Mouse (Mus musculus) lung, postnatal 0 days (tissue): Measurements from ENCODE around the gene Map3k4. TPM values are rescaled to one million over a fixed set of nuclear protein-coding genes. Genes with fewer than 3 reads are reported as not detected.

ENCODE experiments used
- ATAC-seq: fragments of 200-750 bp; cut with Nextera tagmentation; 2 replicates; pipeline ENCODE4 v1.8.0; 2017; ENCODE audit warnings: moderate library complexity
- DNase-seq: peaks from one replicate; pipeline ENCODE4 v3.0.0-alpha.2; 2016; ENCODE audit warnings: low spot score
- H3K27ac ChIP-seq: fragments of 300-500 bp; sonication (generic); 2 replicates; pipeline ENCODE4 v1.5.1; 2014; ENCODE audit warnings: antibody characterized with exemption, mild to moderate bottlenecking, low read length, mixed read lengths
- H3K27me3 ChIP-seq: fragments of 300-500 bp; sonication (generic); replicated peaks from 2 replicates; pipeline ENCODE4 v1.6.1; 2014; ENCODE audit warnings: low read length, mixed read lengths; ENCODE audit not compliant: insufficient read depth
- H3K36me3 ChIP-seq: fragments of 300-500 bp; sonication (generic); 2 replicates; pipeline ENCODE4 v1.6.1; 2014; ENCODE audit warnings: low read length, mixed read lengths; ENCODE audit not compliant: insufficient read depth
- H3K4me1 ChIP-seq: fragments of 300-500 bp; sonication (generic); 2 replicates; pipeline ENCODE4 v1.6.1; 2014; ENCODE audit warnings: antibody characterized with exemption, low read depth, low read length, mixed read lengths; ENCODE audit not compliant: insufficient read depth
- H3K4me2 ChIP-seq: fragments of 300-500 bp; sonication (generic); replicated peaks from 2 replicates; pipeline ENCODE4 v1.6.1; 2014; ENCODE audit warnings: low read depth, mild to moderate bottlenecking, low read length, moderate library complexity, mixed read lengths
- H3K4me3 ChIP-seq: fragments of 300-500 bp; sonication (generic); 2 replicates; pipeline ENCODE4 v1.5.1; 2014; ENCODE audit warnings: low read depth, low read length
- H3K9ac ChIP-seq: fragments of 300-500 bp; sonication (generic); replicated peaks from 2 replicates; pipeline ENCODE4 v1.6.1; 2014; ENCODE audit warnings: low read depth, mild to moderate bottlenecking
- H3K9me3 ChIP-seq: fragments of 300-500 bp; sonication (generic); 2 replicates; pipeline ENCODE4 v1.6.1; 2016; ENCODE audit warnings: low read length, mixed read lengths
- CTCF ChIP-seq: IDR thresholded peaks from 2 replicates; pipeline ENCODE4 v1.5.1; 2016; ENCODE audit warnings: antibody characterized with exemption, mild to moderate bottlenecking
- EP300 ChIP-seq: IDR thresholded peaks from 2 replicates; pipeline ENCODE4 v1.6.1; 2016; ENCODE audit warnings: antibody characterized with exemption, mild to moderate bottlenecking, control low read depth
- WGBS: fragments of 180-500 bp; shearing (Covaris S2); extraction: QIAGEN DNeasy Blood & Tissue Kit; methylation state at CpG from one replicate; pipeline ENCODE4 v1.1.7; 2014; 5-methylcytosine and 5-hydroxymethylcytosine counted together
- polyA plus RNA-seq: library from polyadenylated mRNA; unstranded; fragments of >200 nt; fragmentation: Nextera tagmentation; extraction: Ambion mirVana; gene quantifications from 2 replicates; pipeline ENCODE4 v1.2.1, GENCODE M21; 2015

Gene Map3k4
- 32.5 and 35.4 TPM in 2 replicates for polyA plus RNA-seq

DNA sequence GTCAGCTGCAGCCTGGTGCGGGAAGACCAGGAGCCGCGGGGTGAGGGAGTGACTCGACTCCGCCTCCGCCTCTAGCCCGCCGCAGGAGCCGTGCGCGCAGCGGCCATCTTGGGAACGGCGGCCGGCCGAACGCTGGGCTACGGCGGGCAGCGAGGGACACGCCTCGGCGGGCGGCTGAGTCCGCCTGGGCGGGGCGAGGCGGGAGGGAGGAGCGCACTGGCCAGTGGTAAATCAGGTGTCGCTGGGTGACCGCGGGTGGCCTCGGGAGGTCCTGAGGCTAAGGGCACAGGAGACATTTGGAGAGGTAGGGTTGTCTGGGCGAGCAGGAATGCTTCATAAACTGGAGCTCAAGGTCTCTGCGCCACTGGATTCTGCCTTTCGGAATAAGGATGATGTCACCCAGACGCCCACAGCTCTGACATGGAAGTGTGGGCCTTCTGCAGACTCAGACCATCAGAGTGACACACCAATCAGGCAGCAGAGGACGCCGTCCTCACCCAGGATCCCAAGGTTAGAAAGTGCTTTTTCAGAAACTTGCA is at the start of gene Map3k4:
TSS of gene Map3k4 (minus strand) at position 134 of the 539 bp plus-strand sequence.
- WGBS: 0% methylated on average over 18 of the region's 39 CpGs
- H3K9ac ChIP-seq: peak within 1 kb of the TSS; percentile 73

DNA sequence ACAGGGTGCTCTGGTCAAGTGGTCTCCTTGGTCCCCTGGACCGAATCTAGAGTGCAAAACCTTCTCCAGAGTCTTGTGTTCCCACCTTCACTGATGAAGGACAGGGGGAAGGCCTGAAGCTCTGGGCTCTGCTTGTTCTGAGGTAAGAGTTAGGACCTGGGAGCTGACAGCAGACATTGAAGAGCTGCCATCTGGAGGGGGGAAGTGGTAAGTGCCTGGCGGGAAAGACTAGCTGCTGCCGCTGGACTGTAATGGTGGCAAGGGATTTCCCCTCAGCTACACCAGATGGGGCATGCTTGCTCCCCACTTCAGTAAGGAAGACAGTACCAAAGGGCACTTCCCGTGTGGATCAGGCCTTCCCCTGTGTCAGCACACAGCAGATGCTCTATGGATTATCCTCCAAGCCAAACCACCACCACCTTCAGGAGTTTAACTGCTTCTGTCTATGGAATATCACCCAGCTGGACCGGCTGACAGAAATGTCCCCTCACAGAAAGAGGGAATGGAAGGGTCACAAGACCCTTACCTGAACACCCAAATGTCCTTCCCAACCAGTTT is 48.9 kb upstream of the Map3k4 start:
- H3K9ac ChIP-seq: no peak overlapping the region
- peak; percentile 73 for ATAC-seq
- no peak overlapping the region for H3K4me3 ChIP-seq
- no peaks in the 10 kb centered on the region for H3K27me3 ChIP-seq
- H3K4me2 ChIP-seq: no peak overlapping the region
- H3K27ac ChIP-seq: no peak overlapping the region
- H3K9me3 ChIP-seq: no peaks in the 10 kb centered on the region
- H3K4me1 ChIP-seq: no peaks in the 10 kb centered on the region; the same call in 1 of the 2 replicates
- 34% methylated on average over 5 of the region's 5 CpGs for WGBS
- no peaks in the 10 kb centered on the region for H3K36me3 ChIP-seq
- TF ChIP-seq EP300 (no peak), CTCF (peak; percentile 81)
- DNase-seq: peak; percentile 83

More for the DNA sequence above, at the start of gene Map3k4:
- peak within 1 kb of the TSS; percentile 83 for H3K27ac ChIP-seq
- peak; percentile 46 for TF ChIP-seq CTCF
- no peak for TF ChIP-seq EP300
- DNase-seq: peak; percentile 92
- H3K4me2 ChIP-seq: peak within 1 kb of the TSS; percentile 87
- H3K9me3 ChIP-seq: no peaks in the 10 kb centered on the region
- H3K4me1 ChIP-seq: no peaks in the 10 kb centered on the region
- no peaks in the 10 kb centered on the region for H3K27me3 ChIP-seq
- H3K4me3 ChIP-seq: peak within 1 kb of the TSS; percentile 98
- H3K36me3 ChIP-seq: no peaks in the 10 kb centered on the region
- ATAC-seq: peak; percentile 98

DNA sequence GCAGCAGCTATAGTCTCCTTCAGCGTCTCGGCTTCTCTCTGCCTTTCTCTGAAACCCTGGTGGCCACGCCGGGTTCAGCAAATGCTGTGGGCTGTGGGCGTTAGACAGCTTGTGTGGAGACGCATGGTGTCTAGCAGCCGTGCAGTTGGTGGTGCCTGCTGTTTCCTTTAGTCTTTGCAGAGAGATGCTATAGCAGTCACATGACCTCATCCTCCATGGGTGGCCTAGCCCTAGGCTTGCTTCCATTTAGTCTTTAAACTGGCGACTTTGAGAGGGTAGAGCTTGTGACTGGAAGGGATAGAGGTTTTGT is 45.8 kb upstream of the Map3k4 start:
- H3K4me3 ChIP-seq: no peak overlapping the region
- no peaks in the 10 kb centered on the region for H3K9me3 ChIP-seq
- no peaks in the 10 kb centered on the region for H3K36me3 ChIP-seq
- TF ChIP-seq CTCF (no peak), EP300 (no peak)
- ATAC-seq (no peak), DNase-seq (no peak)
- no peak overlapping the region for H3K9ac ChIP-seq
- H3K27ac ChIP-seq: no peak overlapping the region
- H3K4me2 ChIP-seq: no peak overlapping the region
- H3K4me1 ChIP-seq: no peaks in the 10 kb centered on the region
- 47% methylated on average over 8 of the region's 8 CpGs for WGBS
- H3K27me3 ChIP-seq: no peaks in the 10 kb centered on the region

DNA sequence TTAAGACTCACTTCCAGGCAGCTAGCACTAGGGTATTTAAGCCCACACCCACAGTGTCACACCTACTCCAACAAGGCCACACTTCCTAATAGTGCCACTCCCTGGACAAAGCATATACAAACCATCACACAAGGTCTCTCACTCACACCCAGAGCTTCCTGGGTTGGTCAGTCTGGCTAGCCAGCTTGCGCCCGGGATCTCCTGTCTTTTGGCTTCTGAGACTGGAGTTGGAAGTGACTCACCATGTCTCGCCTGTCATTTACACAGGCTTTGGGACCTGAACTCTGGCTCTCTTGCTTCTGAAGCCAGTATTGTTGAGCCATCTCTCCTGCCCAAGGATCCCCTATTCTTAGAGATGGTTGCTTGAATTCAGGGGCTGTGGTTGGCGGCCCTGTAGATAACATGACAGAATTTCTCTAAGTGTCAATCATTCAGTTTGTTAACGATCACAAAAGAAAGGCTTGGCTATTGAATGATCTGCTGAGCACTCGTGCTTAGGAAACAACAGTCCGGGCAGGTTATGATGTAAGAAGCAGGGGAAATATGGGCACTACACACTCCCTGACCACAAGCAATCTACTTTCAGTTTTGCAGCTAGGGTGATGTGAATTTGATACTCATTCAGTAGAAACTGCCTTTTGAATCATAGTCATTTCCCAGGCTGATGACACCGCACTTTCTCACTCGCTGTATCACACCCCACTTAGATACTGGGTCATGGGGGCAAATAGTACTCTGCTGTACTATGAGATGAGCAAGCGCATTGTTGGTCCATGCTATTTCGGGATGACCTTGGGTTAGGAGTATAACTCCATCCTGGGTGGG is 45.2 kb upstream of the Map3k4 start:
- no peaks in the 10 kb centered on the region for H3K27me3 ChIP-seq
- no peak overlapping the region for H3K4me3 ChIP-seq
- WGBS: 73% methylated on average over 11 of the region's 11 CpGs
- no peaks in the 10 kb centered on the region for H3K4me1 ChIP-seq
- no peak overlapping the region for H3K27ac ChIP-seq
- ATAC-seq (peak; percentile 47; the same call in 1 of the 2 replicates), DNase-seq (no peak)
- no peak overlapping the region for H3K9ac ChIP-seq
- TF ChIP-seq EP300: no peak
- no peak for TF ChIP-seq CTCF
- no peaks in the 10 kb centered on the region for H3K9me3 ChIP-seq
- H3K4me2 ChIP-seq: no peak overlapping the region
- no peaks in the 10 kb centered on the region for H3K36me3 ChIP-seq

DNA sequence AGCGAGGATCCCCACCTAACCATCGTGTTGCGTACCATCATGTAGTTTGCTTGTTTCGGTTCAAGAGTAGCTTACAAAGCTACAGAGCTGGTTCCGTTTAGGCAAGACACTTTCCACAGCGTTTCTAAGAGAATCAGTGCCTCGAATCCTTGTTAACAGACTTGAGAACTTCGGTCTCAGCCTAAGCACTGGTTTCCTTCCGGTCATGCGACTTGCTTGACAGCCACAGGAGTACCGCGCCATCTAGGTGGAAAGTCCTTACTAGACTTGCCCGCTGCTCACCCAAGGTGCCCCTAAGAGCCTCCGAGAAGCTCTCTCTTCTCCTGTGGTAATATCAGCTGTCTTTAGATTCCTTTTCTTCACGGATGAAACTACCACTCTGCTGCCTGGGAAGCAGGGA is 41.3 kb upstream of the Map3k4 start:
- TF ChIP-seq EP300 (no peak), CTCF (no peak)
- no peaks in the 10 kb centered on the region for H3K36me3 ChIP-seq
- H3K27ac ChIP-seq: no peak overlapping the region
- no peaks in the 10 kb centered on the region for H3K27me3 ChIP-seq
- no peak overlapping the region for H3K9ac ChIP-seq
- ATAC-seq: no peak
- H3K4me1 ChIP-seq: no peaks in the 10 kb centered on the region
- WGBS: 87% methylated on average over 15 of the region's 15 CpGs
- no peaks in the 10 kb centered on the region for H3K9me3 ChIP-seq
- no peak for DNase-seq
- no peak overlapping the region for H3K4me2 ChIP-seq
- H3K4me3 ChIP-seq: no peak overlapping the region

DNA sequence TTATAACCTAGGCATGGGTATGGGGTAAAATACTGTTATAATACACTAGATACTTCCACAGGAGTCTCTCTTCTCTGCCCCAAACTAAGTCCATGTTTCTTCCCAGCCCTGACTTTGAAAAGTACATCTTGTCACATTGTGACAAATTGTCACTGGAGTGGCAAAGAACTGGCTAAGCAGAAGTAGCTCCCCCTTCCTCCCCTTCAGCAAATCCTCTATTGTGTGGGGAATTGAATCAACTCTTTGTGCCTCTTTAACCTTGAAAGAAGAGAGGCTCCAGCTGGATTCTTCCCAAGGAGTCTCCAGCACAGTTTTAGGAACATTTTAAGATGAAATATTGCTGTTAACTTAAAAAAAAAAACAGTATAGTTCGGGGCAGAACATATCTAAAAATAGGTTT is 34.2 kb upstream of the Map3k4 start:
- H3K4me1 ChIP-seq: no peaks in the 10 kb centered on the region
- no peak for ATAC-seq
- H3K9me3 ChIP-seq: no peaks in the 10 kb centered on the region
- H3K27me3 ChIP-seq: no peaks in the 10 kb centered on the region
- no peak overlapping the region for H3K4me3 ChIP-seq
- no peaks in the 10 kb centered on the region for H3K36me3 ChIP-seq
- TF ChIP-seq EP300 (no peak), CTCF (no peak)
- H3K4me2 ChIP-seq: no peak overlapping the region
- 17% methylated on average over 1 of the region's 1 CpGs for WGBS
- peak; percentile 26 for DNase-seq
- H3K9ac ChIP-seq: no peak overlapping the region
- no peak overlapping the region for H3K27ac ChIP-seq
